Mouse (Mus musculus): ENCODE measurements at regions not wholly inside any gene's neighbourhood (a gene's known extent, or its start where the extent isn't known, plus 50 kb on each side); places are given as distances from the start of the nearest gene placed in this dataset.

DNA sequence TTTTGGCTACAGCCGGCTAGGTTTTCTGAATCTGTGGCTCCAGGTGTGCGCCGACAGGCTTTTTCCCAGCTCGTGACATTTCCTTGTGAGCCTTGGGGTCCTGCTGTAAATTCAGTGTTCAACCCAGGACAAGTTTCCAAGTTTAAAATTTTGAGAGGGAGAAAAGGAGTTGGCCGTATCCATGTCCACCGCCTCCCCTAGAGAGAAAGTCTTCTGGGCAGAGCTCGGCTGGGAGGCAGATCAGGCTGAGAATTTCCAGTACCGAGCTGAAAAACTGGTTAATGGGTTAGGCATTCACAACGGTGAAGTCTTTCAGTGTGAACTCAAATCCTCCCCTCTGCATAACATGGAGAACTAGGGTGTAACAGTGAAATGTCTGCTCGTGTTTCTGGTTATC is 70.4 kb upstream of the Ppara start:
- TF ChIP-seq TAL1 (IDR thresholded peaks at IDR 0.05; ENCODE audit: low read length) (no peak), GATA1 (IDR thresholded peaks at IDR 0.05; ENCODE audit: low read length) (no peak)
